ENCODE assay signal across 8 mouse cellular contexts in the genomic region with DNA sequence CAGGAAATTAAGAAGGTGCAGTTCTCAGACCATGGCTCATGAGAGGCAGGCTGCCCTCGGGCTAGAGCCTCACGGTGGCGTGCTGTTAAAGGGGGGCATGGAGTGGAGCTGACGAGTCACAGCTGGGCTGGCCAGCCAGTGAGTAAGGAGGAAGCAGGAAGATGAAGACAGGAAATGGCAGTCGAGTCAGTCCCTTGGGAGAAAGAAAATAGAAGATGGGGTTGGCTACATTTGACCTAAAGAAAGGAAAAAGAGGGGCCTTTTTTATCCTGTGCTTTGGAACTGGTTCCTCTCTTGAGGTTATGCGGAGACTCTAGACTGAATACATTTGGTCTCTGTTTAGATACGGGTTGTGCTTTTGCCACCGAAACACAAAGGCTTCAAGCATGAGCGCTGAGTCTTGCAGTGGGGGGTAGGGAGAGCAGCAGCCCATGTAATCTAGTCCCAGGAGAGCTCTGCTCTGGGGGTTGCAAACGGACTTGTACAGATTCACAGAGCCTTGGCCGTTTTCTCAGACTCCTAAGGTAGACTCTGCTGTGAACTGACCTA. TPM values are rescaled to one million over a fixed set of nuclear protein-coding genes. Genes with fewer than 3 reads are reported as not detected.
DNase-seq lines count a peak whose midpoint lies in the region; ATAC-seq lines count a peak whose summit lies in the region.

No protein-coding gene starts in this region.

- no peak for ATAC-seq in hindbrain, embryonic 16.5 days
- no peak for ATAC-seq in embryonic facial prominence, embryonic 14.5 days (ENCODE audit: low read depth)

- intact Hi-C loops in left cerebral cortex, postnatal 36 days (cut with DNase I) = no loop called here

- WGBS in hindbrain, embryonic 10.5 days = 47% methylated on average over 11 of the region's 11 CpGs
- WGBS in hindbrain, embryonic 16.5 days = 36% methylated on average over 11 of the region's 11 CpGs
- 48% methylated on average over 11 of the region's 11 CpGs for WGBS in embryonic facial prominence, embryonic 14.5 days

- peaks cover 10% of the 10 kb centered on the region for H3K4me1 ChIP-seq in hindbrain, embryonic 10.5 days (replicated peaks)
- H3K4me1 ChIP-seq in hindbrain, embryonic 16.5 days (ENCODE audit: control insufficient read depth, insufficient read depth, low read depth, low read length) = no peaks in the 10 kb centered on the region
- no peaks in the 10 kb centered on the region for H3K4me1 ChIP-seq in embryonic facial prominence, embryonic 14.5 days (ENCODE audit: control insufficient read depth, insufficient read depth, low read length)

- H3K36me3 ChIP-seq in hindbrain, embryonic 10.5 days = no peaks in the 10 kb centered on the region
- no peaks in the 10 kb centered on the region for H3K36me3 ChIP-seq in hindbrain, embryonic 16.5 days (ENCODE audit: control insufficient read depth, insufficient read depth, low read length)
- H3K36me3 ChIP-seq in embryonic facial prominence, embryonic 14.5 days (ENCODE audit: control insufficient read depth, insufficient read depth, low read length) = no peaks in the 10 kb centered on the region

- peaks cover 26% of the 10 kb centered on the region for H3K27me3 ChIP-seq in hindbrain, embryonic 10.5 days (ENCODE audit: insufficient read depth, poor library complexity, severe bottlenecking)
- no peaks in the 10 kb centered on the region for H3K27me3 ChIP-seq in hindbrain, embryonic 16.5 days (replicated peaks; ENCODE audit: control insufficient read depth, insufficient read depth, low read length)
- H3K27me3 ChIP-seq in embryonic facial prominence, embryonic 14.5 days (replicated peaks; ENCODE audit: control insufficient read depth, insufficient read depth, low read length) = peaks cover 3% of the 10 kb centered on the region; the same call in 1 of the 2 replicates

- no peak overlapping the region for H3K4me2 ChIP-seq in hindbrain, embryonic 16.5 days (ENCODE audit: low read length)
- H3K4me2 ChIP-seq in embryonic facial prominence, embryonic 14.5 days (ENCODE audit: low read depth, low read length) = no peak overlapping the region

- peak overlapping the region; percentile 40; the same call in 1 of the 2 replicates for H3K27ac ChIP-seq in hindbrain, embryonic 10.5 days
- H3K27ac ChIP-seq in hindbrain, embryonic 16.5 days (ENCODE audit: low read depth, low read length) = no peak overlapping the region
- H3K27ac ChIP-seq in embryonic facial prominence, embryonic 14.5 days (replicated peaks; ENCODE audit: low read depth, low read length) = no peak overlapping the region

- DNase-seq in hindbrain, embryonic 10.5 days (ENCODE audit: low spot score) = no peak
- DNase-seq in embryonic facial prominence, embryonic 14.5 days (ENCODE audit: low spot score) = peak; percentile 4
- DNase-seq in kidney, postnatal 25 days = peak; percentile 9 to 52
- peak; percentile 41 to 72 for DNase-seq in natural killer cell, adult 2 months (ENCODE audit: low spot score in 2 of 2)
- no peak for DNase-seq in left cerebral cortex, postnatal 36 days (ENCODE audit: low spot score in 2 of 2)
- DNase-seq in testis, postnatal 14 days (ENCODE audit: low spot score) = no peak
- no peak for DNase-seq in cerebellum, adult 11 months

- H3K9me3 ChIP-seq in hindbrain, embryonic 10.5 days = no peaks in the 10 kb centered on the region
- no peaks in the 10 kb centered on the region for H3K9me3 ChIP-seq in hindbrain, embryonic 16.5 days (ENCODE audit: control insufficient read depth, low read length)
- H3K9me3 ChIP-seq in embryonic facial prominence, embryonic 14.5 days (ENCODE audit: control insufficient read depth, low read length) = no peaks in the 10 kb centered on the region

- no peak overlapping the region for H3K4me3 ChIP-seq in hindbrain, embryonic 10.5 days
- no peak overlapping the region for H3K4me3 ChIP-seq in hindbrain, embryonic 16.5 days (ENCODE audit: low read length)
- no peak overlapping the region for H3K4me3 ChIP-seq in embryonic facial prominence, embryonic 14.5 days (ENCODE audit: low read depth, low read length)

- no peak overlapping the region for H3K9ac ChIP-seq in hindbrain, embryonic 16.5 days (ENCODE audit: low read depth, low read length)
- no peak overlapping the region for H3K9ac ChIP-seq in embryonic facial prominence, embryonic 14.5 days (ENCODE audit: low read depth, low read length)

RNA-seq across cellular contexts. Expression of a gene that starts 23.1 kb away (rescaled TPM):
- 24.8 and 26.8 TPM in 2 replicates for polyA plus RNA-seq in hindbrain, embryonic 10.5 days (2016; fragmentation: Nextera tagmentation; extraction: Ambion mirVana)
- polyA plus RNA-seq in hindbrain, embryonic 16.5 days (2015; fragmentation: Nextera tagmentation; extraction: Ambion mirVana) = 49.6 and 50.0 TPM in 2 replicates
- 47.8 and 49.6 TPM in 2 replicates for polyA plus RNA-seq in embryonic facial prominence, embryonic 14.5 days (2014; fragmentation: Nextera tagmentation; extraction: Ambion mirVana)
- total RNA-seq in left cerebral cortex, postnatal 36 days (2021) = 10 to 100 TPM; 49.9 to 56.9 TPM

Comparison
In these comparisons a context has a peak if more than half of its experiments do, and no peak if none do; other contexts are left out.
1. DNase-seq: peak in embryonic facial prominence, embryonic 14.5 days (single experiment), kidney, postnatal 25 days (2 of 2) and natural killer cell, adult 2 months (2 of 2); none in hindbrain, embryonic 10.5 days (single experiment), left cerebral cortex, postnatal 36 days (0 of 2), testis, postnatal 14 days (single experiment) and cerebellum, adult 11 months (single experiment).